Mouse (Mus musculus) left cerebral cortex, adult 2 months (tissue): ENCODE results near the gene Arhgap15. TPM values are rescaled to one million over a fixed set of nuclear protein-coding genes. Genes with fewer than 3 reads are reported as not detected.

Experiments used
- DNase-seq, 2 experiments: peaks; one replicate each; pipeline ENCODE4 v3.0.0; 2021 to 2022; ENCODE audit warnings: low spot score in 2 of 2, mixed read lengths in 1 of 2; ENCODE audit errors: extremely low spot score in 1 of 2
- H3K27ac ChIP-seq: fragments of 200-600 bp; 2 replicates; pipeline ENCODE4 v1.8.1; 2022
- H3K4me3 ChIP-seq: fragments of 200-600 bp; 2 replicates; pipeline ENCODE4 v1.8.1; 2022
- CTCF ChIP-seq: fragments of 200-600 bp; IDR thresholded peaks from 2 replicates; pipeline ENCODE4 v1.8.1; 2022; ENCODE audit warnings: antibody characterized with exemption, mild to moderate bottlenecking, moderate library complexity
- intact Hi-C: fragments of 180-260 bp; cut with DNase I; formaldehyde crosslinking; loops from one replicate; pipeline ENCODE4 v1.15.1; 2025
- total RNA-seq, 2 experiments: library from RNA; stranded (reverse); gene quantifications; 2 replicates each; pipeline ENCODE4 v1.2.3; 2021

The Arhgap15 gene
- total RNA-seq, 2 experiments from 2014 or later: 9.7 to 12.8 TPM

DNA sequence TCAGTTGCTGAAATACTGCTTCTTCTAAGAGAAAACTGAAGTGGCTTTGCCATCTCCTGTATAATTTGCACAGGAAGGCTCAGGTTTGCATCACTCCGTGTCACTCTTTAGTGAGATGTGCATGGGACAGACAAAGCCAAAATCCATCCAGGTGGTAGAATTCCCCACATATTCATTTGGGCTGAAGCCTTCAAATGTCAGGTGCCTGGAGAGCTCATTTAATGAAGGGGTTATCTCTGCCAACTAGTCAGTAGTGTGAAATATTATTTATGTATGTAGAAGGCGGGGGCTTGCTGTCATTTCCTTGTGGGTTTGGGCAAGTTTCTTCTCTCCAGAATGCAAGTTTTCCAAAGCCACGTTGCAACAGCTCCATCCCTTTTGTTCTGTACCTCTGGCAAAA lies 268.1 kb downstream of the Arhgap15 start:
- no peak overlapping the region for H3K4me3 ChIP-seq
- DNase-seq: no peak
- no peak overlapping the region for H3K27ac ChIP-seq
- TF ChIP-seq CTCF: no peak
- intact Hi-C loops: no loop called here

DNA sequence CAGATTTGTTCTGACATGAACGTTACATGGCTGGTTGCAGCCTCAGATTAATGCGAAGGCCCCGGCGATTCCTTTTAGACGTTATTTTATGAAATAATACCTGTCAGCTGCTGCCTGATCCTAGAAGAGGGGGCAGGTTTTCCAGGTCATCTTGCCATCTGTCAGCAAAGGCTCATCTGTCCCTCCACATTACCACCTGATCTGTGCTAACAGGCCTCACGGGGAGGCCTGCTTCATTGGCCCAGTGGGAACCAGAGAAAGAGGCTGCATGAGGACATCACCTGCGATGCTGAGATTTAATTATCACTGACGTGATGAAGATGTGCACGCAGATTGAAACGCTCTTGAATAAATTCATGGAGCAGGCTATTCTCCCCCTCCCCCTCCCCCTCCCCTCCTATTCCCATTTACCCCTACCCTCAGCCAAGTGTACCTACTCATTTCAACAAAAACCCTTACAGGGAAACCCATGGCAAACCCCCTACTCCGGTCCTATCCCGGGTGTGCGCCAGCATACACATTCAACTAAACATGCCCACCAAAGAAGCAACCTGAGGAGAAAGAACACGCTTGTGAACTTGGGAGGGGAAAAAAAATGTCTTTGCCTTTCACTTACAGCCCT lies 268.9 kb downstream of the Arhgap15 start:
- no peak overlapping the region for H3K27ac ChIP-seq
- intact Hi-C loops: no loop called here

DNA sequence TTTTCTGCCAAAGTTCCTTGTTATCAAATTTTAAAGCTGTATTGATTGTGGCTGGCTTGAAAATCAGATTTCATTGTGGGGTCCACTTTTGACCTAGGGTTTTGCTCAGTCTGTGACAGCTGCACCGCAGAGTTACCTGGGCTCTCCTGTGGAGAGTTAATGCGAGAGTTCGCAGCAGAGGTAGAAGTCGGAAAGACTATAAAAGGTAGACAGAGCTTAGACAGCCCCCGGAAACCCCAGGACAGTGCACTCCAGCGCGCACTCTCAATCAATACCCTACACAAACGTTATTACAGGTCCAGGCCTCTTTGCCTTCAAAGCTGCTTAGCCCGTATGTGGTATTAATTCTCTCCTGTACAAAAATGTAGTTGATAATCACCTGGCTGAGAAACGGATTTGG lies 269.4 kb downstream of the Arhgap15 start:
- intact Hi-C loops: no loop called here
- H3K4me3 ChIP-seq: no peak overlapping the region
- H3K27ac ChIP-seq: no peak overlapping the region
- no peak for TF ChIP-seq CTCF
- DNase-seq: no peak

More for the DNA sequence above, 268.9 kb downstream of the Arhgap15 start:
- no peak for TF ChIP-seq CTCF
- DNase-seq: no peak
- H3K4me3 ChIP-seq: no peak overlapping the region

DNA sequence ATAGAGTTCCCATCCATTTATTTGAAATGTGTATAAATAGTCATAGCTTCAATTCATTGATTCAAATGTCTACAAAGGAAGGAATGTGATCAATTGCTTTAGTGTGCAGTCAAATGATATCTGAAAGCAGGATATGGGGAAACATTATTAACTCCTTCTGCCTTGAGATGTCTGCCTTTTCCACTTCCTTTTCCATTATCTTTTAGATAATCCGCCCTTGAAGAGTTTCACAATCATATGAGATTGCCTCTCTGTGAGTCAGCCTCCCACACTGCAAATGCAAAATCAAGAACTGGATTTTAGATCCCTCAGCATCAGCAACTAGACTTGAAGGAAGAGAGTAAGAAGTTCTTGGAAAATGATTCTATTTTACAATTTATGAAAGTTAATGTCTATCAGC lies 276.1 kb downstream of the Arhgap15 start:
- intact Hi-C loops: no loop called here
- Histone ChIP-seq H3K27ac (peak overlapping the region; percentile 50; the same call in 1 of the 2 replicates), H3K4me3 (no peak overlapping the region)
- no peak for DNase-seq
- no peak for TF ChIP-seq CTCF

DNA sequence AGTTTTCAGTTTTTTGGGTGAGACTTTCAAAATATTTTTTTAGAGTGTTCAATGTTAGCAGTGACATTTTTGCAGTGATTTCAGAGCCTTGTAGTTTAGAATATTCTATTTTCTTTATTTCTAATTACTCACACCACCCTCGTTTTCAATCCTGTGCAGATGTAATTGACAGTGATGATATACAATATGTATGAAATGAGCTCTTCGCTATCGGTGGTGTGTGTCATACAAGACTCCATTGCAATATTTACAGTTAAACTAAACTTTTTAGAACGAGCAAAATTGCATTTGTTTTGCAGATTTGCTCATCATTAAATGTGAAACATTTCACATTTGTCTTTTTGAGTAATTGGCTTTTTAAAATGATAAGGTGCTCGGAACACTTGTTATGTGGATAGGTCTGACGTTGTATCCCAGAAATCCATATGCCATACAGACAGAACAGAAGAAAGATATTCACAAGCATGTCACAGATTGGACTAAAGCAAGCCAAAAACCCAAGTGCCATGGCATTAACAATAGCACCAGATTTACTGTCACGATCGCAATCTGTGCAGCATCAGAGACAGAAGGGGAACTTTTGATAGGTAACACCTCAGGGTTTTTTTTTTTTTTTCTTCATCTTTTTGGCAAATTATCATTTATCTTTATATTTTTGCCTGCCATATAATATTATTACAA lies 280.6 kb downstream of the Arhgap15 start:
- no peak overlapping the region for H3K4me3 ChIP-seq
- DNase-seq: no peak
- intact Hi-C loops: no loop called here
- H3K27ac ChIP-seq: peak overlapping the region; percentile 70
- TF ChIP-seq CTCF: no peak

DNA sequence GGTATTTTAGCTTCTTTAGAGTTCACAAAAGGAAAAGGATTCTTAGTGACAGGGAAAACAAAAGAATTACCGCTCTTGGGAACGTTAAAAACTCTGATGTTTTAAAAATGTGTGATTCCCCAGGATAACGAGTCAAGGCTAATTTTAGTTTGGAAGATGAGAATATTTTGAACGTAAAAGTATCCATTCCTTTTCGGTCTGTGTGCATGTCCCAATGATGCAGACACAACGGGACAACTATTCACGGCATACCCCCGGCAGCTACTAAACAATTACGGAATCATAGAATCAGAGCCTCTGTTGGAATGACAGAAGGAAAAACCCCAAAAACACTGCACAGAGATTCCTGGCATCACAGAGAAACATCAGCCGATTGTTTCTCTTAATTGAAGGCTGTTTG lies 281.2 kb downstream of the Arhgap15 start:
- intact Hi-C loops: loop anchor here (5.0 kb wide), 1 partner anchor 67 kb away; no protein-coding TSS in a partner anchor
- TF ChIP-seq CTCF: no peak
- DNase-seq: no peak
- Histone ChIP-seq H3K4me3 (no peak overlapping the region), H3K27ac (peak overlapping the region; percentile 70)

DNA sequence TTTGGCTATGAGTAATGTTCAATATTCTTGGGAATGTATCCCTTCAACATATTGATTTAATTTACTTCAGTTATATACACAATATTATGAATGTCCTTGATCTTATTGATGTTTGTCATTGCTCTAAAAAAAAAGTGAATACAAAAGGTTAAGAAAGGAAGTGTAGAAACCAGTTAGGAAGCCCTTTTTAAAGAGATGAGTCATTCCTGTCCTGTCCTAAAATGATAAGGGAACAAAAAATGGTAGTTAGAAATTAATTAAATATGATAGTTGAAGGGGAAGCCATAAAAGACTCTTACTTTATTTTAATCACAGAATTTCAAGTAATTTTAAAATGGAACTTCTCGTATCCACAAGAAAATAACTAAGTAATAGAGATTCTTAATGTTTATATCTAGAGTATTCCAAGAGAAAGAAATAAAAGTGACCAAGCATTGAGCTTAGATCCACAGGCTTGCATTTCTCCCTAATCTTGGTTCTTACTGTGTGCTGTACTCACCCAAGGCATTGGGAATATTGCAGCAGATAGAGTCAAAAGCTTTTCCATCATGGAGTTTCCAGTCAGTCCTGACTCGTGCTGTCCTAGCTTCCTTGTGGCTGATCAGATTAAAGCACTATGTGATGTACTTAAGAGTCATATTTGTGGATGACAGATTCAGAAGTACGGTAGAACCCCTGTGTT lies 291.0 kb downstream of the Arhgap15 start:
- intact Hi-C loops: no loop called here
- no peak overlapping the region for H3K4me3 ChIP-seq
- DNase-seq: no peak
- H3K27ac ChIP-seq: no peak overlapping the region
- TF ChIP-seq CTCF: no peak

DNA sequence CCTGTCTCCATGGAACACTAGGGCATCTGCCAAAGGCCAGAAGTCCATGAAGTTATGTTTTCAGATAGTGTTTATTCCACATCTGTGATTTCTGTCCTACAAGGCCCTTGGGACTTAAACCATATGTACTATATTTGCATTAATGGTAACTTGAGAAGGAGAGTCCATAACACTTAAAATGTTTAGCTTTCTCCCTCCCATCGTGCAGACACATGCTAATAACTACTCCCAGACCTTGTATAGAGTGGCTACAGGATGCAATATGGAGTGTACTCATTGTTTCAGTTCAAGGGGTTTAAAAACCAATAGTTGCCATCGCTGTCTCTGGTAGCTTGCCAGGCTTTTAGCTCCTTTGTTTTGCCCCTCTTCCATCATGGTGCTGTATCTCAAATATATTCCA lies 295.5 kb downstream of the Arhgap15 start:
- TF ChIP-seq CTCF: no peak
- intact Hi-C loops: no loop called here
- H3K4me3 ChIP-seq: no peak overlapping the region
- H3K27ac ChIP-seq: no peak overlapping the region
- no peak for DNase-seq

DNA sequence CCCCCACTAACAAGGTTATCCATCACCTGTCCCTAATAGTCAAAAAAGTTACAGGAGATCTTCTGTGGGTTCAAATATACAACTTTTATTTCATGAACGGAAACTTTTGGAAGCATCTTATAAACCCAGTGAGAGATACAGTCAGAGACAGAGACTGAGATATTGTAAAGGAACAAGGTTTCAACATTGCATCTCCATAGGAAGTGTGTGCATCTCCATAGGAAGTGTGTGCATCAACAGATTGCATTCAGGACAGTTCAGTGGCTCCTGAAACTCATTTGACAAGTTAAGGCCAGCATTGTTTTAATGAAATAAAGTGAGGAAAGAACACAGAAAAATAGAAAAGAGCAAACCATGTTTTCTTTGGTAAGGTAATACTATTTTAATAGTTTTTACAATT lies 296.0 kb downstream of the Arhgap15 start:
- Histone ChIP-seq H3K27ac (no peak overlapping the region), H3K4me3 (no peak overlapping the region)
- TF ChIP-seq CTCF: no peak
- intact Hi-C loops: no loop called here
- no peak for DNase-seq

DNA sequence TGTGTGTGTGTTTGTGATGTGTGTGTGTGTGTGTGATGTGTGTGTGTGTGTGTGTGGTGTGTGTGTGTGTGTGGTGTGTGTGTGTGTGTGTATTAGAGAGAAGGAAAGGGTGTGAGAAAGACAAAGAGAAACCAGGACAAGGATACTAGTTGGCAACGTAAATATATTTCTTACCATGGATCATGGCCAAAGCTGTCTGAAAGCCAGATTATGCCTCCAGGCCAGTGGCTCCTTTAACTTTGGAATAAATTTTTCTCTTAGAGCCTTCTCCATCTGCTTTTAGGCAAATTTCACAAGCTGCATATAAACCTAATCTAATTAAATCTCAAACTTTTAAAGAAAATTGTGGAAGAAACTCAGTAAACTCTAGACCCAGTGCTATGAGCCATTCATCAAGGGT lies 296.6 kb downstream of the Arhgap15 start:
- TF ChIP-seq CTCF: no peak
- intact Hi-C loops: no loop called here
- no peak for DNase-seq
- Histone ChIP-seq H3K27ac (no peak overlapping the region), H3K4me3 (no peak overlapping the region)

DNA sequence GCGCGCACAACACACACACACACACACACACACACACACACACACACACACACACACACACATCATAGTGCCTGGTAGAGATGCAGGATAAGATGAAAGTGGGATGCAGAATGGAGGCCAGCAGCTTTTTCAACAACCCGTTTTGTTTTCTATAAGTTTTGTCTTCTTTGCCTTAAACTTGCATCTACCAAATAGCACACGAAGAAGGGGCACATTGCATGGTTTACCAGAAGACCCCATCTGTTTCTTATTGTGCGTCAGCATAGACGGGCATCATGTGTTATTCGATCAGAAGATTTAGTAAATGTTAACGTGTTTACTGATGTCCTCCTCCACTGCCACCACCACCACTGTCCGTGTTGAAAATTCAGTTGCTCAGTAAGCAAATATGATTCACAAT lies 311.7 kb downstream of the Arhgap15 start:
- Histone ChIP-seq H3K27ac (0 out of 2 replicates have a peak overlapping the region, but pooled peaks have one; percentile 32), H3K4me3 (peak overlapping the region; percentile 13; the same call in 1 of the 2 replicates)
- no peak for DNase-seq
- intact Hi-C loops: no loop called here
- TF ChIP-seq CTCF: no peak

DNA sequence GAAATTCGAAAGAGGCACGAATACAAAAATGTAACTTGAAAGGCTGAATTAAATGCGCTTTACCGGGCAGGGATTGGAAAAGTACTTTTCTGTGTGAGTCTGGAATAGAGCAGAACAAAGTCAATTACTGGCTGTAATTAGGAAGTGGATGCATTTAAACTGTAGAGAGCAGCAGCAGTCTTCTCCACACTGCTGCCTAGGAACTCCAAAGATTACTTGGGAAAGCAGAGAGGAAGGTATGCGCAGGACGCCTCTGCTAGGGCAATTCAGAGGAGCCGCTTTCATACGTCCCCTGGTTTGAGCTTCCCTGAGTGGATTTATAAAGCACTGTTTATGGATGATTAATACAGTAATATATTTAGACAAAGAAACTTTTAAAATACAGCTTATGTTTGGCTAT lies 312.1 kb downstream of the Arhgap15 start:
- intact Hi-C loops: no loop called here
- H3K27ac ChIP-seq: 0 out of 2 replicates have a peak overlapping the region, but pooled peaks have one; percentile 32
- no peak for DNase-seq
- peak overlapping the region; percentile 13; the same call in 1 of the 2 replicates for H3K4me3 ChIP-seq
- TF ChIP-seq CTCF: peak; percentile 44
